Mouse (Mus musculus): ENCODE data around the gene Reck. TPM values are rescaled to one million over a fixed set of nuclear protein-coding genes. Genes with fewer than 3 reads are reported as not detected.
A peak's percentile ranks its signal among the peaks of the same experiment; 100 is the strongest.

The Reck gene
- polyA plus RNA-seq, 1 experiment from 2014 or later: 10.2 TPM

GRCm38 (mm10) chr4:43965856-43966535 lies 90.7 kb downstream of the Reck start:
- Histone ChIP-seq H3K27me3 (ENCODE audit: control insufficient read depth, insufficient read depth, low read length) (no peaks in the 10 kb centered on the region), H3K9ac (ENCODE audit: low read length) (0 out of 2 replicates have a peak overlapping the region, but pooled peaks have one; percentile 35), H3K4me2 (replicated peaks; ENCODE audit: low read depth) (no peak overlapping the region), H3K36me3 (ENCODE audit: control insufficient read depth, insufficient read depth, low read length) (no peaks in the 10 kb centered on the region), H3K4me1 (replicated peaks; ENCODE audit: control insufficient read depth, insufficient read depth) (peaks cover 7% of the 10 kb centered on the region; the same call in 1 of the 2 replicates), H3K27ac (replicated peaks) (peak overlapping the region; percentile 77), H3K4me3 (ENCODE audit: low read depth, low read length) (no peak overlapping the region), H3K9me3 (ENCODE audit: control insufficient read depth, low read length) (no peaks in the 10 kb centered on the region)
- no peak for TF ChIP-seq EP300 (optimal IDR thresholded peaks at IDR 0.05)
- TF ChIP-seq CTCF (IDR thresholded peaks at IDR 0.05; ENCODE audit: low read depth): no peak
- 72% methylated on average over 7 of the region's 7 CpGs for WGBS
- ATAC-seq (ENCODE audit: low FRiP score, low TSS enrichment) (no peak), DNase-seq (ENCODE audit: low spot score) (no peak)

DNA sequence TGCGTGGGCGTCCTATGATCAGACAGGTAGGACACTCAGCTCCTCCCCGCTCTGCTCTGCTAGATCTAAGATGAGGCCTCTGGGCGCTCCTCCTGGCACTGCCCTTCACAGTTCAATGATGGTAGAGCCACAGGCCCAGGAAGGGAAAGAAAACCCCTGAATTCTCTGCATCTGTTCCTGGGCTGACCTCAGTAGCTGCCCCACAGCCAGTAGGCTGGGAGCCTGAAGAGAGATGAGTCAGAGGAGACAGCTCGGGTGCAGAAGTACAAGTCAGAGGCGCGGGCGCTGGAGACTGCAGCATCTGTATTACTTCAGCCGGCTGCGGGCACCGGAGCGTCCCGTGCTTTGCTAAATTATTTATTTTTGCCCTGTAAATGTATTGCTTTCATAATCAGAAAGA lies 93.3 kb downstream of the Reck start:
- H3K4me3 ChIP-seq (ENCODE audit: low read depth, low read length): no peak overlapping the region
- no peak for DNase-seq (ENCODE audit: low spot score)
- H3K9ac ChIP-seq (ENCODE audit: low read length): peak overlapping the region; percentile 31; the same call in 1 of the 2 replicates
- TF ChIP-seq EP300 (optimal IDR thresholded peaks at IDR 0.05): no peak
- no peaks in the 10 kb centered on the region for H3K36me3 ChIP-seq (ENCODE audit: control insufficient read depth, insufficient read depth, low read length)
- H3K9me3 ChIP-seq (ENCODE audit: control insufficient read depth, low read length): no peaks in the 10 kb centered on the region
- no peaks in the 10 kb centered on the region for H3K27me3 ChIP-seq (ENCODE audit: control insufficient read depth, insufficient read depth, low read length)
- H3K4me1 ChIP-seq (replicated peaks; ENCODE audit: control insufficient read depth, insufficient read depth): peaks cover 7% of the 10 kb centered on the region; the same call in 1 of the 2 replicates
- H3K27ac ChIP-seq (replicated peaks): peak overlapping the region; percentile 58; the same call in 1 of the 2 replicates
- WGBS: 47% methylated on average over 13 of the region's 13 CpGs
- ATAC-seq (ENCODE audit: low FRiP score, low TSS enrichment): no peak
- no peak overlapping the region; the same call in 1 of the 2 replicates for H3K4me2 ChIP-seq (replicated peaks; ENCODE audit: low read depth)

GRCm38 (mm10) chr4:43969373-43969772 lies 94.0 kb downstream of the Reck start:
- Histone ChIP-seq H3K36me3 (ENCODE audit: control insufficient read depth, insufficient read depth, low read length) (no peaks in the 10 kb centered on the region), H3K9ac (ENCODE audit: low read length) (peak overlapping the region; percentile 31; the same call in 1 of the 2 replicates), H3K27me3 (ENCODE audit: control insufficient read depth, insufficient read depth, low read length) (no peaks in the 10 kb centered on the region), H3K4me2 (replicated peaks; ENCODE audit: low read depth) (no peak overlapping the region), H3K4me3 (ENCODE audit: low read depth, low read length) (no peak overlapping the region), H3K9me3 (ENCODE audit: control insufficient read depth, low read length) (no peaks in the 10 kb centered on the region), H3K27ac (replicated peaks) (peak overlapping the region; percentile 49; the same call in 1 of the 2 replicates), H3K4me1 (replicated peaks; ENCODE audit: control insufficient read depth, insufficient read depth) (peaks cover 7% of the 10 kb centered on the region; the same call in 1 of the 2 replicates)
- TF ChIP-seq EP300 (optimal IDR thresholded peaks at IDR 0.05) (no peak), CTCF (IDR thresholded peaks at IDR 0.05; ENCODE audit: low read depth) (no peak)
- ATAC-seq (ENCODE audit: low FRiP score, low TSS enrichment): no peak
- DNase-seq (ENCODE audit: low spot score): no peak
- 27% methylated on average over 4 of the region's 4 CpGs for WGBS

DNA sequence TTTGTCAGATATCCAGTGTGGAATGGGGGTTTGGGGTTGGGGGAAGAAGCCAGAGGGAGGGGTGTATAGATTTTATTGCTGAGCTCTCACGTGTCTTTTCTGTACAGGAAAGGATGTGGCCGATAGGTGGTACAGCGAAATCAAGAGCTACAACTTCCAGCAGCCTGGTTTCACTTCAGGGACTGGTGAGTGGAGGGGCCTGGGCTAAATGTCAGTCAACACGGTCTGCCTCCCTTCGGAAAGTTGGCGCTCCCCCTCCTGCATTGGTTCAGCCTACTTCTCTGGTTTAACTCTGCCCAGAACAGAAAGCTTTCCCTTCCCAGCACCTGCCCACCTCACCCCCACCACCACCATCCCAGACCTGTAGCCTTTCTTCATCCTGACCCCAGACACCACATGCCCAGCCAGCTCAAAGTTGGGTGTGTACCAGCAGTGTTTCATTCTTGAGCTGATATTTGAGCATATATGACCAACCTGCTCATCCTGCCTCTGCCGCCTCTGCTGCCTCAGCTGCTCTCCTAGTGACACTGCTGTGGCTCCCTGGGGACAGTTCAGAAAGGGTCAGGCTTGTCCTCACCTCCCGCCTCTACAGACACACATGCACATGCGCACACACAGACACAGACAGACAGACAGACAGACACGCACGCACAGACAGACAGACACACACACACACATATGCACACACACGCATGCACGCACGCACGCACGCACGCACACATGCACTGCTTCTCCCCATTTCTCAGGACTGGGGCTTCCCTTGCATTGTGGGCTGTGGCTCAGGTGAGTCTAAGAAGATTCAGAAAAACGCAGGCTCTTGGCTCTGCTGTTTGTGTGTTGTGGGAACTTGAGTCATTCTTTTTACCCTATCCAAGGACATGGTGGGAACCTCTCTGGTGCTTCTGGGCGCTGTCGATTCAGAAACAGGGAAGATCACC lies 95.3 kb downstream of the Reck start:
- Histone ChIP-seq H3K4me1 (replicated peaks; ENCODE audit: control insufficient read depth, insufficient read depth) (0 out of 2 replicates have a peak, but pooled peaks cover 7% of the 10 kb centered on the region), H3K36me3 (ENCODE audit: control insufficient read depth, insufficient read depth, low read length) (no peaks in the 10 kb centered on the region), H3K27ac (replicated peaks) (no peak overlapping the region), H3K27me3 (ENCODE audit: control insufficient read depth, insufficient read depth, low read length) (no peaks in the 10 kb centered on the region), H3K4me2 (replicated peaks; ENCODE audit: low read depth) (no peak overlapping the region), H3K9ac (ENCODE audit: low read length) (no peak overlapping the region), H3K4me3 (ENCODE audit: low read depth, low read length) (no peak overlapping the region), H3K9me3 (ENCODE audit: control insufficient read depth, low read length) (no peaks in the 10 kb centered on the region)
- no peak for TF ChIP-seq CTCF (IDR thresholded peaks at IDR 0.05; ENCODE audit: low read depth)
- no peak for ATAC-seq (ENCODE audit: low FRiP score, low TSS enrichment)
- DNase-seq (ENCODE audit: low spot score): no peak
- 92% methylated on average over 20 of the region's 20 CpGs for whole genome bisulfite sequencing

GRCm38 (mm10) chr4:43971541-43972136 lies 96.3 kb downstream of the Reck start:
- Histone ChIP-seq H3K36me3 (ENCODE audit: control insufficient read depth, insufficient read depth, low read length) (no peaks in the 10 kb centered on the region), H3K4me2 (replicated peaks; ENCODE audit: low read depth) (no peak overlapping the region), H3K27me3 (ENCODE audit: control insufficient read depth, insufficient read depth, low read length) (no peaks in the 10 kb centered on the region), H3K9ac (ENCODE audit: low read length) (no peak overlapping the region), H3K9me3 (ENCODE audit: control insufficient read depth, low read length) (no peaks in the 10 kb centered on the region), H3K4me1 (replicated peaks; ENCODE audit: control insufficient read depth, insufficient read depth) (0 out of 2 replicates have a peak, but pooled peaks cover 2% of the 10 kb centered on the region), H3K4me3 (ENCODE audit: low read depth, low read length) (no peak overlapping the region), H3K27ac (replicated peaks) (peak overlapping the region; percentile 56)
- ATAC-seq (ENCODE audit: low FRiP score, low TSS enrichment) (no peak), DNase-seq (ENCODE audit: low spot score) (no peak)
- 65% methylated on average over 9 of the region's 9 CpGs for WGBS
- no peak for TF ChIP-seq EP300 (optimal IDR thresholded peaks at IDR 0.05)
- no peak for TF ChIP-seq CTCF (IDR thresholded peaks at IDR 0.05; ENCODE audit: low read depth)

Data from stomach, postnatal 0 days (tissue).